Mouse (Mus musculus) erythroblast, embryonic 14.5 days (primary cell): Measurements from ENCODE around the gene Atg14. TPM values are rescaled to one million over a fixed set of nuclear protein-coding genes. Genes with fewer than 3 reads are reported as not detected.

Experiments
- H3K27me3 ChIP-seq: 2 replicates; pipeline ENCODE4 v1.6.1; 2012; ENCODE audit warnings: inconsistent platforms; ENCODE audit not compliant: control insufficient read depth
- H3K36me3 ChIP-seq: 2 replicates; pipeline ENCODE4 v1.6.1; 2012; ENCODE audit warnings: mild to moderate bottlenecking, inconsistent platforms; ENCODE audit not compliant: control insufficient read depth
- H3K4me1 ChIP-seq: 2 replicates; pipeline ENCODE4 v1.6.1; 2012; ENCODE audit warnings: inconsistent platforms; ENCODE audit not compliant: control insufficient read depth
- H3K4me3 ChIP-seq: replicated peaks from 2 replicates; pipeline ENCODE3; 2012; ENCODE audit warnings: moderate library complexity, mild to moderate bottlenecking, inconsistent platforms
- H3K9me3 ChIP-seq: 2 replicates; pipeline ENCODE4 v1.6.1; 2012; ENCODE audit warnings: low read length, inconsistent platforms, mixed read lengths; ENCODE audit not compliant: control insufficient read depth
- GATA1 ChIP-seq: IDR thresholded peaks from 2 replicates; pipeline ENCODE4 v1.6.1; 2012; ENCODE audit warnings: low read length, inconsistent platforms, mixed read lengths
- TAL1 ChIP-seq: IDR thresholded peaks from 3 replicates; pipeline ENCODE4 v1.6.1; 2012; ENCODE audit warnings: low read length, inconsistent platforms, mixed read lengths
- polyA plus RNA-seq: library from polyadenylated mRNA; stranded (reverse); fragments of >175 nt; gene quantifications from 2 replicates; pipeline ENCODE4 v1.2.3, GENCODE M21; 2012

The Atg14 gene
- polyA plus RNA-seq, 1 experiment: 5.0 TPM

DNA sequence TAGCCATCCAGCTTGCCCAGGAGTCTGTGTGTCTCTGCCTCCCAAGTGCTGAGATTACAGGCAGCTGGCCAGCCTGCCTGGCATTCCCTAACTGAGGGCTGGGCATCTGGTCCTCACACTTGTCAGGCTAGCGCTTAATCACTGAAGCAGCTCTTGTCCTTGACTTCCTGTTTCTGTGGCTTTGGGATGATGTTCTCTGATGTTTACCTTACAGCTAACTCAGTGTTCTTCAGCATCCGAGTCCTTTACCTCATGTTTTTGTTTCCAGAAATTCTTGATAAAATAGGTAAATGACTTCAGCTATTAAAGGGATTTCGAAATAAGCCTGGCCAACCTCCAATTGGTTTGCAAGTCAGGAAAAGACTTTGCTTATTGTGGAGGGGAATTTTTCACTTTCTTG is 66.4 kb downstream of the Atg14 start:
- Histone ChIP-seq H3K9me3 (no peaks in the 10 kb centered on the region), H3K27me3 (no peaks in the 10 kb centered on the region), H3K36me3 (peaks cover 96% of the 10 kb centered on the region), H3K4me1 (peaks cover 36% of the 10 kb centered on the region), H3K4me3 (no peak overlapping the region)
- TF ChIP-seq GATA1 (no peak), TAL1 (no peak)

- Histone ChIP-seq H3K4me1 (peaks cover 42% of the 10 kb centered on the region), H3K4me3 (no peak overlapping the region), H3K36me3 (peaks cover 87% of the 10 kb centered on the region), H3K27me3 (no peaks in the 10 kb centered on the region), H3K9me3 (no peaks in the 10 kb centered on the region)
- TF ChIP-seq TAL1: no peak
- no peak for TF ChIP-seq GATA1
Measured at GRCm38 (mm10) chr14:47498632-47499031, 71.8 kb downstream of the Atg14 start.

- Histone ChIP-seq H3K4me1 (peaks cover 41% of the 10 kb centered on the region), H3K36me3 (peaks cover 87% of the 10 kb centered on the region), H3K4me3 (no peak overlapping the region), H3K9me3 (no peaks in the 10 kb centered on the region), H3K27me3 (no peaks in the 10 kb centered on the region)
- TF ChIP-seq GATA1: no peak
- no peak for TF ChIP-seq TAL1
Measured at GRCm38 (mm10) chr14:47497166-47497565, 73.3 kb downstream of the Atg14 start.

DNA sequence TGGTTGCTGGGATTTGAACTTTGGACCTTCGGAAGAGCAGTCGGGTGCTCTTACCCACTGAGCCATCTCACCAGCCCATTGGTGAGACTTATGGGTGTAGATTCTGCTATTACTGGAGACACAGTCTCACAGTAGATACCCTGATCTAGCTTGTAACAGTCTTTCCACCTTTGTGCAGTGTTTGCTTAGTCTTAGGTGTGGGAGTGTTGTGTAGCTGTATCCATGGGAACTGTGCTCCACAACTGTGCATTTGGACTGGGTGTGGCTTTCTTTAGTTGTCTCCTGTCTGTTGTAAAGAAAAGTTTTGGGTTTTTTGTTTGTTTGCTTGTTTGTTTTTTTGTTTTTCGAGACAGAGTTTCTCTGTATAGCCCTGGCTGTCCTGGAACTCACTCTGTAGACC is 74.5 kb downstream of the Atg14 start:
- Histone ChIP-seq H3K27me3 (no peaks in the 10 kb centered on the region), H3K4me1 (peaks cover 45% of the 10 kb centered on the region), H3K4me3 (no peak overlapping the region), H3K36me3 (peaks cover 86% of the 10 kb centered on the region), H3K9me3 (no peaks in the 10 kb centered on the region)
- TF ChIP-seq GATA1 (no peak), TAL1 (no peak)

DNA sequence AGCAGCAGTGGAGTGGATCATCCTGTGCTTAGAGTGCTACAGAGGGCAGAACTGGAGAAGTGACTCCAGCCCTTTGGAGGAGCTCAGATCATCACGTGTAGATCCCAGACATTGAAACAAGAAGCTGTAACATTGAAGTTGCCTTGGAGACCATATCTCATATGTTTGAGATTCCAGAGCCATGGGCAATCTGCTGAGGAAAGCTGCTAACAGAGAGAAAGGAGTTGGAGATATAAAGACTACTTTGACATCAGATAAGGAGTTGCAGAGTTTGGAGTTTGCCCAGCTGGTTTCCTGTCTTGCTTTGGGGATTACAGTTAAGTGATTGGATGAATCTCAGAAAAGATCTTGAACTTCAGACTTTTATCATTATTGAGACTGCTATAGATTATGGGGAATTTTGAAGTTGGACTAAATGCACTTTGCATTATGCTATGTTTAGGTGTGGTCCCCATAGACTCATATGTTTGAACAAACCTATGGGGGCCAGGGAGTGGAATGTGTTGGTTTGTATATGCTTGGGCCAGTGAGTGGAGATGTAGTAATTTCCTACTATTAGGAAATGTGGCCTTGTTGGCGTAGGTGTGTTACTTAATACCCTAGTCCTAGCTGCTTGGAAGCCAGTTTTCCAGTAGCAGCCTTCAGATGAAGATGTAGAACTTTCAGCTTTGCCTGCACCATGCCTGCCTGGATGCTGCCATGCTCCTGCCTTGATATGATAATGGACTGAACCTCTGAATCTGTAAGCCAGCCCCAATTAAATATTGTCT is 76.7 kb downstream of the Atg14 start:
- peaks cover 83% of the 10 kb centered on the region for H3K36me3 ChIP-seq
- H3K4me3 ChIP-seq: no peak overlapping the region
- TF ChIP-seq TAL1 (no peak), GATA1 (no peak)
- H3K9me3 ChIP-seq: no peaks in the 10 kb centered on the region
- H3K27me3 ChIP-seq: no peaks in the 10 kb centered on the region
- H3K4me1 ChIP-seq: peaks cover 52% of the 10 kb centered on the region

Other genes with a start within 250 kb of the Atg14 start
- gene Lgals3, start 202.9 kb downstream of the Atg14 start, polyA plus RNA-seq: 1.9 and 3.3 TPM in 2 replicates
- gene Dlgap5, start 152.2 kb downstream of the Atg14 start, polyA plus RNA-seq: 2.1 and 4.9 TPM in 2 replicates
- 5.5 and 7.0 TPM in 2 replicates for gene Fbxo34, start 120.2 kb downstream of the Atg14 start, polyA plus RNA-seq
- gene Ktn1, start 77.8 kb upstream of the Atg14 start, polyA plus RNA-seq: 0.18 and 0.29 TPM in 2 replicates